Mouse (Mus musculus) MEL (cell line): ENCODE data around the gene Tmem201. TPM values are rescaled to one million over a fixed set of nuclear protein-coding genes. Genes with fewer than 3 reads are reported as not detected.

Experiments
- DNase-seq: peaks from one replicate; pipeline ENCODE4 v3.0.0; 2011; ENCODE audit warnings: low read depth, low spot score
- H3K27ac ChIP-seq: 2 replicates; pipeline ENCODE4 v1.5.1; 2012; ENCODE audit warnings: low read depth, mild to moderate bottlenecking, control low read depth, low read length, moderate library complexity; ENCODE audit not compliant: control insufficient read depth
- H3K27me3 ChIP-seq, 2 experiments: fragments of 150-350 bp in 1 of 2; sonication (generic) in 1 of 2; 2 replicates each; pipeline ENCODE4 v1.6.1; 2012; ENCODE audit warnings: low read length in 2 of 2, mild to moderate bottlenecking in 2 of 2, improper control_type of control experiment in 1 of 2, moderate library complexity in 1 of 2; ENCODE audit not compliant: insufficient read depth in 2 of 2, control insufficient read depth in 1 of 2
- H3K36me3 ChIP-seq, 2 experiments: 2 replicates each; pipeline ENCODE4 v1.6.1; 2012 to 2014; ENCODE audit warnings: low read length in 2 of 2, improper control_type of control experiment in 1 of 2, inconsistent platforms in 1 of 2, mild to moderate bottlenecking in 1 of 2; ENCODE audit not compliant: insufficient read depth in 2 of 2, control insufficient read depth in 1 of 2
- H3K4me1 ChIP-seq, 2 experiments: fragments of 150-350 bp in 1 of 2; sonication (generic) in 1 of 2; 2 replicates each; pipeline ENCODE4 v1.6.1; 2012; ENCODE audit warnings: low read length in 2 of 2, improper control_type of control experiment in 1 of 2, mild to moderate bottlenecking in 1 of 2; ENCODE audit not compliant: insufficient read depth in 2 of 2, control insufficient read depth in 1 of 2
- H3K4me3 ChIP-seq, 2 experiments: fragments of 150-350 bp in 1 of 2; sonication (generic) in 1 of 2; 2 replicates each; pipeline ENCODE4 v1.5.1; 2012; ENCODE audit warnings: low read depth in 2 of 2, low read length in 2 of 2, mild to moderate bottlenecking in 2 of 2, moderate library complexity in 2 of 2, control low read depth in 1 of 2, improper control_type of control experiment in 1 of 2; ENCODE audit not compliant: control insufficient read depth in 1 of 2, insufficient read depth in 1 of 2
- H3K79me2 ChIP-seq: 2 replicates; pipeline ENCODE4 v1.6.1; 2012; ENCODE audit warnings: mild to moderate bottlenecking, low read length, moderate library complexity; ENCODE audit not compliant: control insufficient read depth, poor library complexity, insufficient read depth
- H3K9ac ChIP-seq: 2 replicates; pipeline ENCODE4 v1.6.1; 2012; ENCODE audit warnings: low read depth, mild to moderate bottlenecking, control low read depth, low read length, moderate library complexity; ENCODE audit not compliant: control insufficient read depth, poor library complexity, severe bottlenecking
- H3K9me3 ChIP-seq: fragments of 150-350 bp; sonication (generic); replicated peaks from 2 replicates; pipeline ENCODE4 v1.6.1; 2012; ENCODE audit warnings: mild to moderate bottlenecking, low read length, improper control_type of control experiment, moderate library complexity; ENCODE audit not compliant: insufficient read depth
- CHD1 ChIP-seq: IDR thresholded peaks from 2 replicates; pipeline ENCODE4 v1.6.1; 2012; ENCODE audit warnings: low read depth, mild to moderate bottlenecking, inconsistent platforms, low read length, improper control_type of control experiment
- CHD2 ChIP-seq: IDR thresholded peaks from 2 replicates; pipeline ENCODE4 v1.6.1; 2011; ENCODE audit warnings: low read length, improper control_type of control experiment
- CTCF ChIP-seq, 3 experiments: IDR thresholded peaks in 2 of 3; conservative IDR thresholded peaks in 1 of 3; 2 replicates each; pipeline ENCODE4 v1.5.1; 2011 to 2012; ENCODE audit warnings: low read length in 3 of 3, low read depth in 2 of 3, mild to moderate bottlenecking in 2 of 3, improper control_type of control experiment in 1 of 3, inconsistent platforms in 1 of 3, mixed read lengths in 1 of 3, moderate library complexity in 1 of 3; ENCODE audit not compliant: control insufficient read depth in 1 of 3, insufficient read depth in 1 of 3, poor library complexity in 1 of 3, severe bottlenecking in 1 of 3
- E2F4 ChIP-seq: IDR thresholded peaks from 2 replicates; pipeline ENCODE4 v1.6.1; 2011; ENCODE audit warnings: low read depth, low read length, improper control_type of control experiment, borderline replicate concordance
- ETS1 ChIP-seq: IDR thresholded peaks from 2 replicates; pipeline ENCODE4 v1.6.1; 2012; ENCODE audit warnings: low read depth, mild to moderate bottlenecking, inconsistent platforms, low read length, improper control_type of control experiment, moderate library complexity
- HCFC1 ChIP-seq: IDR thresholded peaks from 2 replicates; pipeline ENCODE4 v1.6.1; 2012; ENCODE audit warnings: low read depth, mild to moderate bottlenecking, inconsistent platforms, low read length, improper control_type of control experiment, moderate library complexity
- JUND ChIP-seq: IDR thresholded peaks from 2 replicates; pipeline ENCODE4 v1.6.1; 2011; ENCODE audit warnings: low read depth, mild to moderate bottlenecking, improper control_type of control experiment, low read length
- MAFK ChIP-seq: IDR thresholded peaks from 2 replicates; pipeline ENCODE4 v1.6.1; 2011; ENCODE audit warnings: low read depth, mild to moderate bottlenecking, low read length, improper control_type of control experiment, borderline replicate concordance
- MAX ChIP-seq: IDR thresholded peaks from 2 replicates; pipeline ENCODE4 v1.6.1; 2011; ENCODE audit warnings: low read length, improper control_type of control experiment
- MAZ ChIP-seq: IDR thresholded peaks from 2 replicates; pipeline ENCODE4 v1.6.1; 2012; ENCODE audit warnings: low read depth, mild to moderate bottlenecking, inconsistent platforms, low read length, improper control_type of control experiment
- MXI1 ChIP-seq: IDR thresholded peaks from 2 replicates; pipeline ENCODE4 v1.6.1; 2011; ENCODE audit warnings: mild to moderate bottlenecking, low read depth, low read length, improper control_type of control experiment
- MYC ChIP-seq: IDR thresholded peaks from 2 replicates; pipeline ENCODE4 v1.6.1; 2011; ENCODE audit warnings: low read depth, mild to moderate bottlenecking, low read length, improper control_type of control experiment, moderate library complexity
- NELFE ChIP-seq: IDR thresholded peaks from 2 replicates; pipeline ENCODE4 v1.6.1; 2011; ENCODE audit warnings: low read depth, low read length, improper control_type of control experiment
- NRF1 ChIP-seq: IDR thresholded peaks from 2 replicates; pipeline ENCODE4 v1.6.1; 2014; ENCODE audit warnings: low read depth, mild to moderate bottlenecking, inconsistent platforms, low read length, improper control_type of control experiment, moderate library complexity; ENCODE audit not compliant: poor library complexity, insufficient read depth, severe bottlenecking
- POLR2AphosphoS2 ChIP-seq: IDR thresholded peaks from 2 replicates; pipeline ENCODE4 v1.6.1; 2011; ENCODE audit warnings: low read length, improper control_type of control experiment
- POLR2AphosphoS5 ChIP-seq: IDR thresholded peaks from 2 replicates; pipeline ENCODE4 v1.6.1; 2012; ENCODE audit warnings: low read depth, borderline replicate concordance, mild to moderate bottlenecking, inconsistent platforms, low read length, moderate library complexity, mixed read lengths
- RAD21 ChIP-seq: IDR thresholded peaks from 2 replicates; pipeline ENCODE4 v1.6.1; 2011; ENCODE audit warnings: mild to moderate bottlenecking, low read depth, low read length, improper control_type of control experiment
- SMC3 ChIP-seq: IDR thresholded peaks from 2 replicates; pipeline ENCODE4 v1.6.1; 2011; ENCODE audit warnings: low read depth, low read length, improper control_type of control experiment
- USF1 ChIP-seq: IDR thresholded peaks from 2 replicates; pipeline ENCODE4 v1.6.1; 2014; ENCODE audit warnings: low read depth, mild to moderate bottlenecking, inconsistent platforms, low read length, improper control_type of control experiment, moderate library complexity
- ZC3H11A ChIP-seq: IDR thresholded peaks from 2 replicates; pipeline ENCODE4 v1.6.1; 2012; ENCODE audit warnings: low read depth, mild to moderate bottlenecking, inconsistent platforms, low read length, improper control_type of control experiment
- ZMIZ1 ChIP-seq: IDR thresholded peaks from 2 replicates; pipeline ENCODE4 v1.6.1; 2012; ENCODE audit warnings: low read depth, mild to moderate bottlenecking, inconsistent platforms, low read length, improper control_type of control experiment, moderate library complexity
- ZNF384 ChIP-seq: IDR thresholded peaks from 2 replicates; pipeline ENCODE4 v1.6.1; 2012; ENCODE audit warnings: low read depth, mild to moderate bottlenecking, inconsistent platforms, low read length, improper control_type of control experiment
- polyA plus RNA-seq, 2 experiments: library from polyadenylated mRNA; stranded (reverse) in 1 of 2; unstranded in 1 of 2; fragments of >175 nt in 1 of 2; fragments of >200 nt in 1 of 2; gene quantifications; 2 replicates each; pipeline versions ENCODE4 v1.2.1 to v1.2.4; 2012; ENCODE audit warnings: low replicate concordance in 2 of 2, low read depth in 1 of 2; ENCODE audit not compliant: insufficient read length in 2 of 2, insufficient read depth in 1 of 2, missing spikeins in 1 of 2
- total RNA-seq: library from RNA; depleted of rRNA; stranded (reverse); fragments of 300-350 nt; gene quantifications from 2 replicates; pipeline ENCODE4 v1.2.3, GENCODE M21; 2012

The Tmem201 gene
- total and polyA plus RNA-seq, 3 experiments, result 31.5 to 60.6 TPM; not detected in 1

DNA sequence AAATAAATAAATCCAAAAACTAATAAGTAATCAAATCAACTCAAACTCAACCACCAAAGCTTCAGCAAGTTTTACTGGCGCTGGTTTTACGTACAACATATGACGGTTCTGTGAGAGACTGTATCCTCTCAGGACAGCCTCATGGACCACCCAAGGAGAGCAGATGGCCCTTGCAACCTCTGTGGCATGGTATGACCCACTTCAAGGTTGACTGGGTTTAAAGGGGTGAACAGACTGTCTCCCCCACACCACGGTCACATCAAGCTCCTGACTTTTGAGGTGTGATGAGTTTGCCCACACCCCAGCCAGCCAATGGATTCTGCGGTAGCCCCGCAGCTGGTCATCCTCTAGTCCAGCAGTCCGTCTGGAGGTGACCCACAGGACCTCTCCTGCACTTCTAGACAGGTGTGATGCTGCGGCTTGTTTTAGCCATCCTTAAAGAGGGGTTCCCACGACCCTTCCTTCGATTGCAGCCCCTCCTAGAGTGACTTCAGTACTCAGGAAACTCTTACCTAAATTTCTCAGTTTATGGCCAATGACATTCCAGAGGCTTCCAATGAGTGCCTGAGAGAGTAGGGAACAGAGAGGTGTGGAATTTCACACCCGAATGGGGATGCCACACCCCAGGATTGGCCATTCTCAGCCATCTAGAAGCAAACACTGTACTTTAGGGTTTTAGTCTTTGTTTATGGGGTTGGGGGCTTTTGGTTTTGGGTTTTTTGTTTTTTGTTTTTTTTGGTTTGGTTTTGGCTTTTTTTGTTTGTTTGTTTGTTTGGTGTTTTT lies 52.8 kb downstream of the Tmem201 start:
- no peaks in the 10 kb centered on the region for H3K9me3 ChIP-seq
- H3K36me3 ChIP-seq, result peaks cover 3 to 4% of the 10 kb centered on the region in 2 experiments; a peak in 2 of 4 replicates
- H3K79me2 ChIP-seq, result no peaks in the 10 kb centered on the region
- peaks cover 4 to 5% of the 10 kb centered on the region in 2 experiments for H3K4me1 ChIP-seq
- no peak overlapping the region for H3K27ac ChIP-seq
- H3K9ac ChIP-seq, result no peak overlapping the region
- H3K27me3 ChIP-seq, result no peaks in the 10 kb centered on the region
- TF ChIP-seq MYC (no peak), SMC3 (no peak), POLR2AphosphoS5 (no peak), RAD21 (no peak), ETS1 (no peak), MXI1 (no peak), USF1 (no peak), POLR2AphosphoS2 (no peak), MAX (no peak), HCFC1 (no peak), CTCF (IDR thresholded peaks at IDR 0.05 in 2 of 3, conservative IDR thresholded peaks at IDR 0.05 in 1 of 3; ENCODE audit: control insufficient read depth in 1 of 3, insufficient read depth in 1 of 3, low read depth in 2 of 3, low read length in 3 of 3, poor library complexity in 1 of 3, severe bottlenecking in 1 of 3) (no peak), NRF1 (no peak), ZMIZ1 (no peak), NELFE (no peak), MAFK (no peak), CHD2 (no peak), ZC3H11A (no peak)
- TF ChIP-seq, all 39 proteins: peak for 0
- DNase-seq, result no peak
- H3K4me3 ChIP-seq, result no peak overlapping the region

DNA sequence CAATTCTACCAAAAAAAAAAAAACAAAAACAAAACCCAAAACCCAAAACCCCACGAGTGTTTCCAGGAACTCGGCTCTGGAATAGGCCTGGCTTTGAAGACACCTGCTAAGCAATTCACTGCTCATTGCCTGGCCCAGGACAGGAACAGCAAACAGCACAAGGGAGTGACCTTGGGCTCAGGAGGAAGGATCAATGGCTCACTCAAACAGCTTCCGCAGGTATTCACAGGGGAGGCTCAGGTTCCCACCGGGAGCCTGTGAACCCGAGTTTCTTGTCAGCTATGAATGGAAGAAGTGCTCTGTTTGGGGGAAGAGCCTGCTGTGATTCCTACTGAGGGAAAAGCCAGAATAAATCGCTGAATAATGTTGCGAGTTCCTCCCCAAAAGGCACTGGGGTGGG lies 54.0 kb downstream of the Tmem201 start:
- H3K27me3 ChIP-seq, result no peaks in the 10 kb centered on the region
- no peaks in the 10 kb centered on the region for H3K9me3 ChIP-seq
- H3K4me3 ChIP-seq, result no peak overlapping the region
- DNase-seq, result no peak
- H3K36me3 ChIP-seq, result no peaks in the 10 kb centered on the region
- H3K27ac ChIP-seq, result no peak overlapping the region
- no peaks in the 10 kb centered on the region for H3K79me2 ChIP-seq
- H3K9ac ChIP-seq, result no peak overlapping the region
- TF ChIP-seq POLR2AphosphoS2 (no peak), ZC3H11A (no peak), MAZ (no peak), CTCF (IDR thresholded peaks at IDR 0.05 in 2 of 3, conservative IDR thresholded peaks at IDR 0.05 in 1 of 3; ENCODE audit: control insufficient read depth in 1 of 3, insufficient read depth in 1 of 3, low read depth in 2 of 3, low read length in 3 of 3, poor library complexity in 1 of 3, severe bottlenecking in 1 of 3) (no peak), NRF1 (no peak), NELFE (no peak), CHD2 (no peak), ETS1 (no peak), MAX (no peak), MYC (no peak), ZNF384 (no peak), MAFK (no peak), CHD1 (no peak), E2F4 (no peak), ZMIZ1 (no peak), USF1 (no peak), JUND (no peak), SMC3 (no peak), RAD21 (no peak)
- no peaks in the 10 kb centered on the region for H3K4me1 ChIP-seq
